Mouse (Mus musculus) embryonic facial prominence, embryonic 10.5 days (tissue): Measurements from ENCODE around the gene Ghr. TPM values are rescaled to one million over a fixed set of nuclear protein-coding genes. Genes with fewer than 3 reads are reported as not detected.
A peak's percentile ranks its signal among the peaks of the same experiment; 100 is the strongest.

ENCODE experiments used
- DNase-seq: peaks from one replicate; pipeline ENCODE4 v3.0.0-alpha.2; 2017; ENCODE audit warnings: low spot score
- H3K27ac ChIP-seq: fragments of 300-500 bp; sonication (generic); replicated peaks from 2 replicates; pipeline ENCODE4 v1.5.1; 2016; ENCODE audit warnings: mild to moderate bottlenecking
- H3K27me3 ChIP-seq: fragments of 300-500 bp; sonication (generic); replicated peaks from 2 replicates; pipeline ENCODE4 v1.6.1; 2016; ENCODE audit warnings: low read depth, mild to moderate bottlenecking; ENCODE audit not compliant: poor library complexity, severe bottlenecking
- H3K36me3 ChIP-seq: fragments of 300-500 bp; sonication (generic); replicated peaks from 2 replicates; pipeline ENCODE4 v1.6.1; 2016; ENCODE audit warnings: mild to moderate bottlenecking, moderate library complexity
- H3K4me1 ChIP-seq: fragments of 300-500 bp; sonication (generic); 2 replicates; pipeline ENCODE4 v1.6.1; 2016
- H3K4me3 ChIP-seq: fragments of 300-500 bp; sonication (generic); 2 replicates; pipeline ENCODE4 v1.5.1; 2016; ENCODE audit warnings: mild to moderate bottlenecking, moderate library complexity
- H3K9me3 ChIP-seq: fragments of 300-500 bp; sonication (generic); 2 replicates; pipeline ENCODE4 v1.6.1; 2016; ENCODE audit warnings: mild to moderate bottlenecking
- WGBS: fragments of 180-500 bp; shearing (Covaris S2); methylation state at CpG from one replicate; pipeline ENCODE4 v1.1.7; 2016; 5-methylcytosine and 5-hydroxymethylcytosine counted together
- polyA plus RNA-seq: library from polyadenylated mRNA; unstranded; fragments of >200 nt; fragmentation: Nextera tagmentation; extraction: Ambion mirVana; gene quantifications from 2 replicates; pipeline ENCODE4 v1.2.1, GENCODE M21; 2016

The Ghr gene
- polyA plus RNA-seq, 1 experiment from 2014 or later = 12.7 TPM

DNA sequence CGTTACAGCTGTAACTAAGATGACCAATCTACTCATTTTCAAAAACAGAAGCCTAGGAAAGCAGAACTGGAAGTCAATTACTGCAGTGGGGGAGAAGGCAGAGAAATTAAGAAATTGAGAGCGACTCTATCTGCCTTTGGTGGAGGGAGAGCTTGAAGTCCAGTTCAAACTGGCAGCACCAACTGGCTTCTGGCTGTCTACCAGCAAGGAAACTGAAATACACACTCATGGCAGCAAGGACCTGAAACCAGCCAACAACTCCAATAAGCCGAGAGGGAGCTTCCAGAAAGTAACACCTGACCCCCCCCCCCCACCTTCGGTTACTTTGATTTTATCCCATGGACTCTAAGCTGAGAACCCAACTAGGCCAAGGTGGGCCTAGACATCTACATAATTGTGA lies 114.1 kb downstream of the Ghr start:
- H3K27ac ChIP-seq = no peak overlapping the region
- H3K9me3 ChIP-seq = no peaks in the 10 kb centered on the region
- H3K4me3 ChIP-seq = no peak overlapping the region
- DNase-seq = no peak
- H3K4me1 ChIP-seq = no peaks in the 10 kb centered on the region
- H3K27me3 ChIP-seq = no peaks in the 10 kb centered on the region
- WGBS = 88% methylated on average over 4 of the region's 4 CpGs
- no peaks in the 10 kb centered on the region for H3K36me3 ChIP-seq

DNA sequence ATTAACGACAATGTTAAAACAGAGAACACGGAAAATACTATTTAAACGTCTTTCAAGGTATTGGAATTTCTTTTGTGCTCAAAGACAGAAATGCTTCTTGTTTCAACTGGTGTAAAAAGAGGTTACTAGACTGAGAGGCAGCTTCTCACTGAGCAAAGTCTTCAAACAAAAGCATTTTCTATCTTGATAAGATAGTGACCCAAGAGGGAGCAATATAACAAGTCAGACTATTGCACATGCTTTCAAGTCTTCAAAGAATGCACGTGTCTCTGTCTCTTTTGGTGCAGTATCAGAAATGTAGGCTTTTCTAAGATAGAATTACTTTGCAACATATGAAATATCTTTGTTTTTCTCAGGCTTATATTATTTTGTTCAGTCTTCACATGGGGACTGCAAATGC lies 116.7 kb downstream of the Ghr start:
- Histone ChIP-seq H3K9me3 (no peaks in the 10 kb centered on the region), H3K27me3 (no peaks in the 10 kb centered on the region), H3K27ac (no peak overlapping the region), H3K4me1 (no peaks in the 10 kb centered on the region), H3K36me3 (no peaks in the 10 kb centered on the region), H3K4me3 (no peak overlapping the region)
- 86% methylated on average over 4 of the region's 4 CpGs for WGBS
- no peak for DNase-seq

GRCm38 (mm10) chr15:3464754-3465153 lies 118.5 kb downstream of the Ghr start:
- no peaks in the 10 kb centered on the region for H3K4me1 ChIP-seq
- H3K9me3 ChIP-seq = no peaks in the 10 kb centered on the region
- no peaks in the 10 kb centered on the region for H3K27me3 ChIP-seq
- no peak overlapping the region for H3K4me3 ChIP-seq
- no peaks in the 10 kb centered on the region for H3K36me3 ChIP-seq
- DNase-seq = no peak
- WGBS = 76% methylated on average over 4 of the region's 4 CpGs
- H3K27ac ChIP-seq = no peak overlapping the region

GRCm38 (mm10) chr15:3456543-3456942 lies 126.7 kb downstream of the Ghr start:
- no peaks in the 10 kb centered on the region for H3K9me3 ChIP-seq
- H3K4me3 ChIP-seq = no peak overlapping the region
- no peaks in the 10 kb centered on the region for H3K4me1 ChIP-seq
- 79% methylated on average over 4 of the region's 4 CpGs for WGBS
- no peaks in the 10 kb centered on the region for H3K36me3 ChIP-seq
- no peak overlapping the region for H3K27ac ChIP-seq
- no peak for DNase-seq
- no peaks in the 10 kb centered on the region for H3K27me3 ChIP-seq

DNA sequence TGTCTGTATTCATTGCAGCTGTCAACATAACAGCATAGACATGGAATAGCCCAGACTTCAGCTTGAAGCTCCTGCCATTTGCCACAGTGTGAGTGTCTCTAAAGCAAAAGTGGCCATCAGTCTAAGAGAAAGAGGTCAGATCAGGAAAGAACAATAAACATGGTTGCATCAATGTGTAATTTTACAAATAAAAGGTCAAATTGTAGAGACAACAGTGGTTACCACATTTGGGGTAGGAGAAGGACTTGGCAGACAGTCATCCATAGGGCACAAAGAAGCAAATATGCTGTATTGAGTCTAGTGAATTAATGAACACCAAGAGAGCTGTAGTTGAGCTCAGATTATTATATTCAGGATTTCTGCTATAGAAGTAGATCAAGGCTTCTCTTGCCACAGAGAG lies 127.7 kb downstream of the Ghr start:
- no peaks in the 10 kb centered on the region for H3K9me3 ChIP-seq
- DNase-seq = no peak
- no peaks in the 10 kb centered on the region for H3K4me1 ChIP-seq
- H3K27ac ChIP-seq = no peak overlapping the region
- no peak overlapping the region for H3K4me3 ChIP-seq
- H3K27me3 ChIP-seq = no peaks in the 10 kb centered on the region
- no peaks in the 10 kb centered on the region for H3K36me3 ChIP-seq

GRCm38 (mm10) chr15:3452080-3452752 lies 131.1 kb downstream of the Ghr start:
- WGBS = 85% methylated on average over 5 of the region's 5 CpGs
- H3K4me3 ChIP-seq = no peak overlapping the region
- no peak for DNase-seq

GRCm38 (mm10) chr15:3449564-3449963 lies 133.7 kb downstream of the Ghr start:
- H3K27me3 ChIP-seq = no peaks in the 10 kb centered on the region
- no peak overlapping the region for H3K4me3 ChIP-seq
- H3K27ac ChIP-seq = no peak overlapping the region
- WGBS = 77% methylated on average over 2 of the region's 2 CpGs
- H3K4me1 ChIP-seq = no peaks in the 10 kb centered on the region
- no peaks in the 10 kb centered on the region for H3K9me3 ChIP-seq
- H3K36me3 ChIP-seq = no peaks in the 10 kb centered on the region
- no peak for DNase-seq

More at GRCm38 (mm10) chr15:3452080-3452752, 131.1 kb downstream of the Ghr start:
- no peaks in the 10 kb centered on the region for H3K27me3 ChIP-seq
- H3K27ac ChIP-seq = no peak overlapping the region
- no peaks in the 10 kb centered on the region for H3K36me3 ChIP-seq
- H3K4me1 ChIP-seq = no peaks in the 10 kb centered on the region
- no peaks in the 10 kb centered on the region for H3K9me3 ChIP-seq

- no peak overlapping the region for H3K27ac ChIP-seq
- WGBS = 74% methylated on average over 7 of the region's 7 CpGs
- no peaks in the 10 kb centered on the region for H3K27me3 ChIP-seq
- H3K9me3 ChIP-seq = no peaks in the 10 kb centered on the region
- H3K4me3 ChIP-seq = no peak overlapping the region
- no peaks in the 10 kb centered on the region for H3K4me1 ChIP-seq
- no peak for DNase-seq
- no peaks in the 10 kb centered on the region for H3K36me3 ChIP-seq
Observed at GRCm38 (mm10) chr15:3445285-3445909, 137.9 kb downstream of the Ghr start.

GRCm38 (mm10) chr15:3444448-3445020 lies 138.8 kb downstream of the Ghr start:
- WGBS = 84% methylated on average over 8 of the region's 8 CpGs
- Histone ChIP-seq H3K4me3 (no peak overlapping the region), H3K36me3 (no peaks in the 10 kb centered on the region), H3K27me3 (no peaks in the 10 kb centered on the region), H3K4me1 (no peaks in the 10 kb centered on the region), H3K9me3 (no peaks in the 10 kb centered on the region), H3K27ac (no peak overlapping the region)
- no peak for DNase-seq

GRCm38 (mm10) chr15:3441506-3442286 lies 141.6 kb downstream of the Ghr start:
- peak; percentile 21 for DNase-seq
- Histone ChIP-seq H3K36me3 (no peaks in the 10 kb centered on the region), H3K9me3 (no peaks in the 10 kb centered on the region), H3K4me3 (no peak overlapping the region), H3K27me3 (no peaks in the 10 kb centered on the region), H3K27ac (no peak overlapping the region), H3K4me1 (no peaks in the 10 kb centered on the region)
- 51% methylated on average over 4 of the region's 4 CpGs for WGBS

- Histone ChIP-seq H3K9me3 (no peaks in the 10 kb centered on the region), H3K27ac (no peak overlapping the region), H3K36me3 (no peaks in the 10 kb centered on the region), H3K27me3 (no peaks in the 10 kb centered on the region), H3K4me3 (no peak overlapping the region), H3K4me1 (peaks cover 9% of the 10 kb centered on the region)
- WGBS = 38% methylated on average over 3 of the region's 3 CpGs
- no peak for DNase-seq
Observed at GRCm38 (mm10) chr15:3437381-3437780, 145.9 kb downstream of the Ghr start.

GRCm38 (mm10) chr15:3435637-3436036 lies 147.7 kb downstream of the Ghr start:
- 46% methylated on average over 4 of the region's 4 CpGs for WGBS
- H3K9me3 ChIP-seq = no peaks in the 10 kb centered on the region
- no peak for DNase-seq
- no peak overlapping the region for H3K4me3 ChIP-seq
- no peaks in the 10 kb centered on the region for H3K27me3 ChIP-seq
- H3K27ac ChIP-seq = no peak overlapping the region
- H3K4me1 ChIP-seq = peaks cover 9% of the 10 kb centered on the region
- H3K36me3 ChIP-seq = no peaks in the 10 kb centered on the region
